Mouse (Mus musculus) left cerebral cortex, adult 11 months (tissue): ENCODE measurements at regions not wholly inside any gene's neighbourhood (a gene's known extent, or its start where the extent isn't known, plus 50 kb on each side); places are given as distances from the start of the nearest gene placed in this dataset.

Experiments used
- DNase-seq: peaks from one replicate; pipeline ENCODE4 v3.0.0; 2022; ENCODE audit warnings: low spot score

- no peak for DNase-seq
Observed at GRCm38 (mm10) chr11:44340531-44340930, 59.3 kb upstream of the Il12b start.

GRCm38 (mm10) chr11:44348308-44348707 lies 51.6 kb upstream of the Il12b start:
- no peak for DNase-seq

GRCm38 (mm10) chr11:44349546-44349945 lies 50.3 kb upstream of the Il12b start:
- DNase-seq, result no peak
